ENCODE assay signal across 27 mouse cellular contexts in genomic region chr11:74708781-74709180, GRCm38 (mm10). TPM values are rescaled to one million over a fixed set of nuclear protein-coding genes. Genes with fewer than 3 reads are reported as not detected.
DNase-seq lines count a peak whose midpoint lies in the region; ATAC-seq and TF ChIP-seq lines count a peak whose summit lies in the region.
"Had no signal": no experiment of that assay in that cellular context is flagged by ENCODE, and none has a peak within 500 bp of the region (broad histone marks: within the 10 kb centered on the region; RNA-seq: fewer than 3 reads in every experiment).

No protein-coding gene starts in this region.

- H3K4me1 ChIP-seq in heart, adult 2 months (ENCODE audit: control insufficient read depth, insufficient read depth, low read length) = peaks cover 8% of the 10 kb centered on the region
- H3K4me1 ChIP-seq in heart, embryonic 14.5 days (ENCODE audit: control insufficient read depth in 2 of 2, insufficient read depth in 2 of 2, low read length in 2 of 2) = peaks cover 0 to 16% of the 10 kb centered on the region in 2 experiments; a peak in 2 of 4 replicates
- peaks cover 23% of the 10 kb centered on the region for H3K4me1 ChIP-seq in heart, postnatal 0 days (ENCODE audit: control insufficient read depth, insufficient read depth)
- peaks cover 2 to 4% of the 10 kb centered on the region in 2 experiments; a peak in 2 of 4 replicates for H3K4me1 ChIP-seq in MEL (ENCODE audit: control insufficient read depth in 1 of 2, insufficient read depth in 2 of 2, low read length in 2 of 2)
- H3K4me1 ChIP-seq: embryonic facial prominence, embryonic 13.5 days; forebrain, embryonic 10.5 days had no signal

- peak overlapping the region; percentile 34 for H3K27ac ChIP-seq in heart, adult 2 months
- peak overlapping the region in 1 of 2 experiments; percentile 53; a peak in 1 of 4 replicates for H3K27ac ChIP-seq in heart, embryonic 14.5 days (replicated peaks in 1 of 2; ENCODE audit: control insufficient read depth in 1 of 2, insufficient read depth in 1 of 2, low read depth in 2 of 2, low read length in 2 of 2)
- peak overlapping the region; percentile 39; the same call in 1 of the 2 replicates for H3K27ac ChIP-seq in heart, postnatal 0 days (ENCODE audit: low read depth)
- H3K27ac ChIP-seq in MEL (ENCODE audit: control insufficient read depth, low read depth, low read length) = no peak overlapping the region
- H3K27ac ChIP-seq: embryonic facial prominence, embryonic 13.5 days; embryonic facial prominence, embryonic 15.5 days; forebrain, embryonic 10.5 days; forebrain, embryonic 12.5 days had no signal

- 0 out of 2 replicates have a peak overlapping the region, but pooled peaks have one; percentile 13 for H3K4me2 ChIP-seq in heart, embryonic 14.5 days (ENCODE audit: low read length)
- H3K4me2 ChIP-seq in heart, postnatal 0 days (ENCODE audit: low read depth, low read length) = no peak overlapping the region
- H3K4me2 ChIP-seq: embryonic facial prominence, embryonic 13.5 days; embryonic facial prominence, embryonic 15.5 days; forebrain, embryonic 12.5 days had no signal

- intact Hi-C loops in heart, adult 2 months (cut with DNase I) = no loop called here
- intact Hi-C loops in heart, postnatal 14 days (cut with DNase I) = no loop called here
- intact Hi-C loops in heart, postnatal 36 days (cut with DNase I) = no loop called here

- no peak for TF ChIP-seq POLR2A in heart, adult 2 months (IDR thresholded peaks at IDR 0.05; ENCODE audit: insufficient read depth, low read depth, low read length)
- TF ChIP-seq POLR2A in MEL (IDR thresholded peaks at IDR 0.05; ENCODE audit: control insufficient read depth in 1 of 2, insufficient read depth in 1 of 2, low read depth in 1 of 2, low read length in 2 of 2, poor library complexity in 1 of 2) = no peak

- TF ChIP-seq CTCF in heart, adult 2 months (IDR thresholded peaks at IDR 0.05) = no peak
- TF ChIP-seq CTCF in heart, postnatal 0 days (IDR thresholded peaks at IDR 0.05; ENCODE audit: low read depth) = no peak
- TF ChIP-seq CTCF in MEL (IDR thresholded peaks at IDR 0.05 in 2 of 3, conservative IDR thresholded peaks at IDR 0.05 in 1 of 3; ENCODE audit: control insufficient read depth in 1 of 3, insufficient read depth in 1 of 3, low read depth in 2 of 3, low read length in 3 of 3, poor library complexity in 1 of 3, severe bottlenecking in 1 of 3) = no peak

- H3K4me3 ChIP-seq in heart, adult 2 months = no peak overlapping the region
- H3K4me3 ChIP-seq in heart, embryonic 14.5 days (ENCODE audit: control insufficient read depth in 1 of 2, insufficient read depth in 1 of 2, low read depth in 1 of 2, low read length in 2 of 2) = no peak overlapping the region
- H3K4me3 ChIP-seq in heart, postnatal 0 days (ENCODE audit: low read depth, low read length) = no peak overlapping the region
- H3K4me3 ChIP-seq in MEL (ENCODE audit: control insufficient read depth in 1 of 2, insufficient read depth in 1 of 2, low read depth in 2 of 2, low read length in 2 of 2) = no peak overlapping the region
- H3K4me3 ChIP-seq: embryonic facial prominence, embryonic 13.5 days; embryonic facial prominence, embryonic 15.5 days; erythroblast, embryonic 14.5 days; forebrain, embryonic 10.5 days; forebrain, embryonic 12.5 days had no signal

- no peak for TF ChIP-seq RAD21 in MEL (IDR thresholded peaks at IDR 0.05; ENCODE audit: low read depth, low read length)

- TF ChIP-seq EP300 in heart, adult 2 months (IDR thresholded peaks at IDR 0.05; ENCODE audit: insufficient read depth, low read depth, low read length) = no peak
- no peak for TF ChIP-seq EP300 in heart, postnatal 0 days (IDR thresholded peaks at IDR 0.05; ENCODE audit: low read depth)
- no peak for TF ChIP-seq EP300 in MEL (IDR thresholded peaks at IDR 0.05; ENCODE audit: low read depth in 1 of 2, low read length in 2 of 2)

- H3K9ac ChIP-seq in heart, adult 2 months (ENCODE audit: low read depth, low read length) = no peak overlapping the region
- H3K9ac ChIP-seq in heart, embryonic 14.5 days (ENCODE audit: low read length) = no peak overlapping the region
- no peak overlapping the region for H3K9ac ChIP-seq in heart, postnatal 0 days (replicated peaks; ENCODE audit: low read depth, low read length)
- no peak overlapping the region for H3K9ac ChIP-seq in MEL (ENCODE audit: control insufficient read depth, low read depth, low read length, poor library complexity, severe bottlenecking)
- H3K9ac ChIP-seq: embryonic facial prominence, embryonic 13.5 days; embryonic facial prominence, embryonic 15.5 days; forebrain, embryonic 12.5 days had no signal

- peaks cover 35% of the 10 kb centered on the region for H3K36me3 ChIP-seq in heart, adult 2 months (ENCODE audit: control insufficient read depth, insufficient read depth, low read length)
- H3K36me3 ChIP-seq in heart, embryonic 14.5 days (ENCODE audit: control insufficient read depth, insufficient read depth, low read length) = no peaks in the 10 kb centered on the region
- 0 out of 2 replicates have a peak, but pooled peaks cover 3% of the 10 kb centered on the region for H3K36me3 ChIP-seq in heart, postnatal 0 days (replicated peaks; ENCODE audit: control insufficient read depth, insufficient read depth, low read length)
- H3K36me3 ChIP-seq in MEL (ENCODE audit: control insufficient read depth in 1 of 2, insufficient read depth in 2 of 2, low read length in 2 of 2) = peaks cover 18 to 30% of the 10 kb centered on the region in 2 experiments
- H3K36me3 ChIP-seq: embryonic facial prominence, embryonic 15.5 days; forebrain, embryonic 12.5 days had no signal

- H3K79me2 ChIP-seq in heart, adult 2 months (replicated peaks; ENCODE audit: control insufficient read depth, insufficient read depth, low read length) = peaks cover 4% of the 10 kb centered on the region
- H3K79me2 ChIP-seq in MEL (ENCODE audit: control insufficient read depth, insufficient read depth, low read length, poor library complexity) = peaks cover 69% of the 10 kb centered on the region

- 5% methylated on average over 1 of the region's 1 CpGs for WGBS in heart, adult 2 months
- 11% methylated on average over 1 of the region's 1 CpGs for WGBS in heart, embryonic 14.5 days
- WGBS in heart, postnatal 0 days = 5% methylated on average over 1 of the region's 1 CpGs

- H3K27me3 ChIP-seq in heart, adult 2 months (ENCODE audit: control insufficient read depth, insufficient read depth, low read length) = no peaks in the 10 kb centered on the region
- H3K27me3 ChIP-seq in heart, embryonic 14.5 days (ENCODE audit: control insufficient read depth, insufficient read depth, low read length) = no peaks in the 10 kb centered on the region
- no peaks in the 10 kb centered on the region for H3K27me3 ChIP-seq in heart, postnatal 0 days (ENCODE audit: control insufficient read depth, insufficient read depth, low read length)
- H3K27me3 ChIP-seq in MEL (ENCODE audit: control insufficient read depth in 1 of 2, insufficient read depth in 2 of 2, low read length in 2 of 2) = no peaks in the 10 kb centered on the region
- H3K27me3 ChIP-seq: CH12.LX; embryonic facial prominence, embryonic 13.5 days; embryonic facial prominence, embryonic 15.5 days; forebrain, embryonic 12.5 days had no signal

- no peak for DNase-seq in heart, adult 2 months
- no peak for DNase-seq in heart, postnatal 14 days
- no peak for DNase-seq in heart, postnatal 36 days
- DNase-seq in heart, postnatal 0 days (ENCODE audit: low spot score) = no peak
- no peak for DNase-seq in heart, adult 9 months (ENCODE audit: low spot score in 2 of 2)
- no peak for DNase-seq in MEL (ENCODE audit: low read depth, low spot score)
- DNase-seq: adrenal gland, adult 2 months; adrenal gland, postnatal 10 days; adrenal gland, postnatal 25 days; B cell, adult 2 months; cerebellum, adult 11 months; cerebellum, adult 18-20 months; cerebellum, adult 8-10 months; cerebellum, adult 9-11 months; cerebellum, postnatal 14 days; cerebellum, postnatal 36 days; embryo, embryonic 11 days had no signal

- ATAC-seq in heart, embryonic 14.5 days (ENCODE audit: insufficient number of reproducible peaks, insufficient read depth, low FRiP score, low read depth) = no peak
- no peak for ATAC-seq in heart, postnatal 0 days (ENCODE audit: insufficient read depth, low read depth)
- ATAC-seq: CD4-positive, CD25-positive, alpha-beta regulatory T cell, adult 4 months; forebrain, embryonic 14.5 days had no signal

- no peaks in the 10 kb centered on the region for H3K9me3 ChIP-seq in heart, embryonic 14.5 days (ENCODE audit: control insufficient read depth, low read length)
- no peaks in the 10 kb centered on the region for H3K9me3 ChIP-seq in heart, postnatal 0 days (replicated peaks; ENCODE audit: control insufficient read depth, low read length)
- H3K9me3 ChIP-seq in MEL (replicated peaks; ENCODE audit: insufficient read depth, low read length) = no peaks in the 10 kb centered on the region
- H3K9me3 ChIP-seq: embryonic facial prominence, embryonic 13.5 days; embryonic facial prominence, embryonic 15.5 days; forebrain, embryonic 10.5 days; forebrain, embryonic 12.5 days; G1E had no signal

TF ChIP-seq in MEL, 35 proteins besides CTCF, POLR2A, EP300 and RAD21 (continues in another document):
- TF ChIP-seq USF2 (IDR thresholded peaks at IDR 0.05; ENCODE audit: borderline replicate concordance in 1 of 2, insufficient read depth in 1 of 2, low read depth in 1 of 2, low read length in 2 of 2) = no peak

RNA-seq across cellular contexts. Expression of gene Pafah1b1, which starts 15.7 kb away (rescaled TPM):
- total RNA-seq in heart, adult 2 months (2021) = 100 to 1,000 TPM; 208 to 233 TPM
- polyA plus RNA-seq in heart, adult 2 months (2012; rRNA removed) = 30.2 and 73.0 TPM in 2 replicates
- total RNA-seq in heart, postnatal 14 days (2021) = 100 to 1,000 TPM; 200 to 201 TPM
- 66.6 and 71.4 TPM in 2 replicates for polyA plus RNA-seq in heart, embryonic 14.5 days (2014; fragmentation: Nextera tagmentation; extraction: Ambion mirVana)
- total RNA-seq in heart, postnatal 36 days (2021) = 100 to 1,000 TPM; 201 to 204 TPM
- total RNA-seq in heart, postnatal 0 days (2014; rRNA removed; ENCODE audit: low replicate concordance) = 78.4 and 94.3 TPM in 2 replicates
- 62.9 and 69.4 TPM in 2 replicates for polyA plus RNA-seq in heart, postnatal 0 days (2015; fragmentation: Nextera tagmentation; extraction: Ambion mirVana)
- total RNA-seq in MEL (2012; rRNA removed) = 65.8 and 67.4 TPM in 2 replicates
- polyA plus RNA-seq in MEL (2012; ENCODE audit: insufficient read depth in 1 of 2, insufficient read length in 2 of 2, low read depth in 1 of 2, low replicate concordance in 2 of 2, missing spikeins in 1 of 2) = 10 to 100 TPM in 1 of 2 experiments, not detected in 1; 54.5 TPM

RNA-seq across cellular contexts. Expression of gene Cluh, which starts 59.5 kb away (rescaled TPM):
- total RNA-seq in heart, adult 2 months (2021) = 100 to 1,000 TPM; 200 to 222 TPM
- polyA plus RNA-seq in heart, adult 2 months (2012; rRNA removed) = 133 and 177 TPM in 2 replicates
- total RNA-seq in heart, postnatal 14 days (2021) = 100 to 1,000 TPM; 215 to 219 TPM
- 39.7 and 43.1 TPM in 2 replicates for polyA plus RNA-seq in heart, embryonic 14.5 days (2014; fragmentation: Nextera tagmentation; extraction: Ambion mirVana)
- total RNA-seq in heart, postnatal 36 days (2021) = 100 to 1,000 TPM; 221 to 229 TPM
- 241 and 291 TPM in 2 replicates for total RNA-seq in heart, postnatal 0 days (2014; rRNA removed; ENCODE audit: low replicate concordance)
- polyA plus RNA-seq in heart, postnatal 0 days (2015; fragmentation: Nextera tagmentation; extraction: Ambion mirVana) = 52.7 and 61.4 TPM in 2 replicates
- total RNA-seq in MEL (2012; rRNA removed) = 107 and 115 TPM in 2 replicates
- 100 to 1,000 TPM in 1 of 2 experiments, 10 to 100 TPM in 1; 53.8 to 135 TPM for polyA plus RNA-seq in MEL (2012; ENCODE audit: insufficient read depth in 1 of 2, insufficient read length in 2 of 2, low read depth in 1 of 2, low replicate concordance in 2 of 2, missing spikeins in 1 of 2)
